Mouse (Mus musculus): Measurements from ENCODE around the gene Ptf1a.

Gene Ptf1a

DNA sequence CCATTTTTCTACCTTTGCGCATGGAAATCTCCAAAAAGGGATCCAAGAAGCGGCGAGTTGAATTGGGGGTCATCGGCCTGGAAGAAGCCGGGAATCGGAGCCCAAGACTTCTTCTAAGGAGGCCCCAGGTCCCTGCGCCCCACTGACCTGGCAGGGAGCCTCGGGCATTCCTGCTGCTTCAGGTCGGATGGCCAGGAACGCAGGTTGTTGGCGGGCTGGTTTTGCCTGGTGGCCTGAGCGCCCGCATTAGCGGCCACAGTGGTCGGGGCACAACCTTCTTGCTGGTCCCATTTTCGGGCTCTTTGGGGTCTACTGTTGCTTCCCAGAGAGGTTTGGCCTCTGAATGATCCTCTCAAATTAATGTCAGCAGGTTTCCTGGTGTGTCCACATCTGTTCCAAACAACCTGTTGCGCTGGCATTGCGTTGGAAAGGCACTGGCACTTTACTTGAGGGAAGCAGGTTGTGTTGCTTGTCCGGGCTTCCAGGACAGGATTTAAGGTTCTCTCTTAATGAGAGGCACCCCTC lies 7.1 kb downstream of the Ptf1a start:
- DNase-seq (ENCODE audit: low spot score in 2 of 2) = no peak

DNA sequence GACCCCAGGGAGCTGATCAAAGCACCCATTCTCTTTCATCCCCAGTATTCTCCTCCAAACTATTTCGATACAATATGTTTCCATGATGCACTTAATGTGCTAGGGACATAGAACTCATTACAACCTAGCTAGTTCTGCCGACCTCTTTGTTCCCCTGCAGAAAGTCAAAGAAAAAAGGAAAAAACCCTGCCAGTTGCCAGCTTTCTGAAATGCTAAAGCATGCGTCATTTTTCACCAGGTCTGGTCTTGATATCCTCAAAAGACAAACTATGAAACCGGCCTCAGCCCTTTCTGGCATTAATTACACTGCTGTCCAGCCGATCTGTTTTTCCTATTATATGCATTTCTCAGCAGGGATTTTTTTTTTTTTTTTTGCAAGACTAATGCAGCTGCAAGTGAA lies 9.8 kb downstream of the Ptf1a start:
- no peak for DNase-seq (ENCODE audit: low spot score in 2 of 2)

DNA sequence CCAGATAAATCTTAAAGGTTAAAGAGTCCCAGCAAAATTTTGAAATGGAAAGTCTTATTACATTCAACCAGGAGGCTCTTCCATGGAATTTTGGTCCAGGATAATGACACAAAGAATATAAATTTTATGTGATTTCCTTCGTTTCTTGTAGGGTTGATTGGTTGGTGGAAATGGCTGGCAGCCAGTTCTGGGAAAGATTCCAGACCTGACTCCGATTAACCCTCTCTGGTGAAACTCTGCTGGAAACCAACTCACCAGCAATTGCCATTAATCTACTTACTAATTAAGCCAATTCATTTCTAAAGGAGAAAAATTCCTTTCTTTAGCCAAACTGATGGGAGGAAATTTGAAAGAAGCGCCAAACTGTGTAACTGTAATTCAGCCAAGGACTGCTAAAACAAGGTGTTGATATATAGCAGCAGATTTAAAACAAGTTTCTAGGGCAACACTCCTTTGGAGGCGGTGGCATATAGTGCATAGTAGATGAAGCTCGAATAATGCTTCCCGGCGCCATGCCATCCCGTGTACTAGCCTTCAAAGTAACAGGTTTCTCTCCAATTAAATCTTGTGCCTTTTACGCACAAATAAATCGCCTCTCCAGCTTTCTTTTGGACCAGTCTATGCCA lies 10.5 kb downstream of the Ptf1a start:
- no peak for DNase-seq (ENCODE audit: low spot score in 2 of 2)

DNA sequence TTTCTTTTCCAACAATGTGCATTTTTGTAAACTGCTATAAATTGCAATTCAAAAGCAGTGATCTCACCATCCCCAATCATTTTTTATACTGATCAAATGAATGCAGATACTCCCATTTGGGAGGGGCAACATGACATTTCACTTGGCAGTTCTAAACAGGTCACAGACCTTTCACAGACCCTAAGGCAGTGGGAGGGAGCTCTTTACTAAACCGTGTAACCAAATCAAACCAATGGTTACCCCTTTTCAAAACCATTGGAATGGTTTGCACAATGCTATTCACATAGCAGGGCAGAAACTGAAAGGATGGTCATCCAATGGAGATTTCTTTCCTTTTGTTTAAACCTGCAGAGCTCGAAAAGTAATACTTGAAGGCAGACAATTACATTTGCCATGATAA lies 13.3 kb downstream of the Ptf1a start:
- DNase-seq (ENCODE audit: low spot score in 2 of 2) = no peak

DNA sequence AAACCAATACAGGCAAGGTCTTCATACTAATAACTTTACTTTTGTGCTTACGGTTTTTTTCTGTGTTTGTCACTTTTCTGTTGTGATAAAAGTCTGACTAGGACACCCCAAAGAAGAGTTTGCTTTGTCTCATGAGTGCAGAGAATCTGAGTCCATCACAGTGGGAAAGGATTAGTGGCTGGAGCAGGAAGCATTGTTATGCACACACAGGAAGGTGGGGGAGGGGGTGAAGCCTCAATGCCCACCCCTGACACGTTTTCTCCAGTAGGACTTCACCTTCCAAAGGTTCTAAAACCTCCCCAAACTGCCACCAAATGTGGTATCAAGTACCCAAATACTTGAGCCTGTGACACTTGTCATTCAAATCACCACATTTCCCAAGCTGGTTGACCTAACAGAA lies 16.5 kb downstream of the Ptf1a start:
- DNase-seq (ENCODE audit: low spot score in 2 of 2) = no peak

DNA sequence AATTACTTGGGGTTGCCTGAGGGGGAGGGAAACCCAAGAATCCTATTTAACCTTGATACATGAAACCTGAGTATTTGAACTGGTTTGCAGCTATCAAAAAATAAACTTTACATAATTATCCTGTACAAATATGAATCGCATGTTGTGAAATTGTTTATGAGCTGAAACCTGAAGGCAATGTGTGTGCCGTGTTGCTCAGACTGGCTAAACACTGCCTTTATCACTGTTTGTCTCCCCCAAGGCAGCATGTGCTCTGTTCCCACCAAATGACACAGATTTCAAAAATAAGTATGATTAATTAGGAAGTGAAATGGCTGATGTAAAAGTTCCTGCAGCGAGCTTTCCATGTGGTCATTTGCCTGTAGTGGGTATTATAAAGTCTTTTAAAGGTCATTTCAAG lies 44.8 kb downstream of the Ptf1a start:
- no peak for DNase-seq (ENCODE audit: low spot score in 2 of 2)

All from spleen, postnatal 36 days (tissue).